Mouse (Mus musculus) testis, adult 2 months (tissue): ENCODE data around the gene Reps1. TPM values are rescaled to one million over a fixed set of nuclear protein-coding genes. Genes with fewer than 3 reads are reported as not detected.

ENCODE experiments used
- H3K27ac ChIP-seq: fragments of 200-500 bp; 2 replicates; pipeline ENCODE4 v1.5.1; 2012; ENCODE audit warnings: low read depth, low read length; ENCODE audit not compliant: control insufficient read depth, insufficient read depth
- H3K27me3 ChIP-seq: fragments of 200-500 bp; 2 replicates; pipeline ENCODE4 v1.6.1; 2012; ENCODE audit warnings: mild to moderate bottlenecking, low read length, moderate library complexity; ENCODE audit not compliant: control insufficient read depth, insufficient read depth
- H3K36me3 ChIP-seq: fragments of 200-500 bp; 2 replicates; pipeline ENCODE4 v1.6.1; 2012; ENCODE audit warnings: mild to moderate bottlenecking, low read length; ENCODE audit not compliant: control insufficient read depth, insufficient read depth
- H3K4me1 ChIP-seq: fragments of 200-500 bp; 2 replicates; pipeline ENCODE4 v1.6.1; 2012; ENCODE audit warnings: low read length; ENCODE audit not compliant: control insufficient read depth, insufficient read depth
- H3K4me3 ChIP-seq: fragments of 200-500 bp; 2 replicates; pipeline ENCODE4 v1.5.1; 2012; ENCODE audit warnings: low read depth, mild to moderate bottlenecking, low read length, moderate library complexity, mixed read lengths; ENCODE audit not compliant: control insufficient read depth
- CTCF ChIP-seq: fragments of 200-500 bp; IDR thresholded peaks from 2 replicates; pipeline ENCODE4 v1.5.1; 2012; ENCODE audit warnings: low read depth, mild to moderate bottlenecking, inconsistent platforms, low read length, moderate library complexity; ENCODE audit not compliant: control insufficient read depth, insufficient read depth, insufficient replicate concordance
- POLR2A ChIP-seq: fragments of 200-500 bp; IDR thresholded peaks from 2 replicates; pipeline ENCODE4 v1.6.1; 2012; ENCODE audit warnings: low read depth, mild to moderate bottlenecking, inconsistent platforms, low read length, moderate library complexity; ENCODE audit not compliant: control insufficient read depth
- polyA plus RNA-seq: library from polyadenylated mRNA; depleted of rRNA; stranded (reverse); fragments of >200 nt; gene quantifications from 2 replicates; pipeline ENCODE4 v1.2.3, GENCODE M21; 2012; rRNA removed

Gene Reps1
- polyA plus RNA-seq, result 52.8 and 58.2 TPM in 2 replicates

- Histone ChIP-seq H3K4me1 (peaks cover 2% of the 10 kb centered on the region; the same call in 1 of the 2 replicates), H3K36me3 (no peaks in the 10 kb centered on the region), H3K4me3 (peak within 1 kb of the TSS; percentile 87), H3K27me3 (no peaks in the 10 kb centered on the region), H3K27ac (peak within 1 kb of the TSS; percentile 76)
- TF ChIP-seq CTCF, result no peak
Observed at GRCm38 (mm10) chr10:18055696-18056390, at the start of gene Reps1. Gene Reps1, plus strand, starts transcription at chr10:18055861.

- H3K4me3 ChIP-seq, result no peak overlapping the region
- no peaks in the 10 kb centered on the region for H3K4me1 ChIP-seq
- no peak overlapping the region for H3K27ac ChIP-seq
- no peaks in the 10 kb centered on the region for H3K36me3 ChIP-seq
- no peaks in the 10 kb centered on the region for H3K27me3 ChIP-seq
- TF ChIP-seq CTCF, result no peak
- no peak for TF ChIP-seq POLR2A
Observed at GRCm38 (mm10) chr10:18006756-18007155, 48.9 kb upstream of the Reps1 start.

GRCm38 (mm10) chr10:18007243-18007642 lies 48.4 kb upstream of the Reps1 start:
- no peak for TF ChIP-seq CTCF
- TF ChIP-seq POLR2A, result no peak
- Histone ChIP-seq H3K4me1 (no peaks in the 10 kb centered on the region), H3K4me3 (no peak overlapping the region), H3K27me3 (no peaks in the 10 kb centered on the region), H3K36me3 (no peaks in the 10 kb centered on the region), H3K27ac (no peak overlapping the region)

GRCm38 (mm10) chr10:18008118-18008517 lies 47.5 kb upstream of the Reps1 start:
- no peaks in the 10 kb centered on the region for H3K27me3 ChIP-seq
- TF ChIP-seq POLR2A, result no peak
- TF ChIP-seq CTCF, result no peak
- H3K4me1 ChIP-seq, result no peaks in the 10 kb centered on the region
- no peak overlapping the region for H3K4me3 ChIP-seq
- no peak overlapping the region for H3K27ac ChIP-seq
- no peaks in the 10 kb centered on the region for H3K36me3 ChIP-seq

DNA sequence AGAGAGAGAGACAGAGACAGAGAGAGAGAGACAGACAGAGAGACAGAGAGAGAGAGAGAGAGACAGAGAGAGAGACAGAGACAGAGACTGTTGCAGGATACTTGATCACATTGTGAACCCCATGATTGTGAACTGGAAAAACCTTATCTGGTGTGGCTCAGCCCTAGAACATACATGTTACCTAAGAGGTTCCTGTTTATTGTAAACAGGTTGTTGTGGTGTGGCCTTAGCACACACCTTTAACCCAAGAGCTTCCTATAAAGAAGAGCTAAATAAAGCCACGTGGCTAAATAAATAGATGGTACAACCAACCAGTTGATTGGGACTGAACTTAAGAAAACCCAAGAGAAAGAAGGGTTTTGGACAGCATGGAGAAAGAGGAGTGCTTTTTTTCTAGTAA lies 45.9 kb upstream of the Reps1 start:
- no peaks in the 10 kb centered on the region for H3K36me3 ChIP-seq

DNA sequence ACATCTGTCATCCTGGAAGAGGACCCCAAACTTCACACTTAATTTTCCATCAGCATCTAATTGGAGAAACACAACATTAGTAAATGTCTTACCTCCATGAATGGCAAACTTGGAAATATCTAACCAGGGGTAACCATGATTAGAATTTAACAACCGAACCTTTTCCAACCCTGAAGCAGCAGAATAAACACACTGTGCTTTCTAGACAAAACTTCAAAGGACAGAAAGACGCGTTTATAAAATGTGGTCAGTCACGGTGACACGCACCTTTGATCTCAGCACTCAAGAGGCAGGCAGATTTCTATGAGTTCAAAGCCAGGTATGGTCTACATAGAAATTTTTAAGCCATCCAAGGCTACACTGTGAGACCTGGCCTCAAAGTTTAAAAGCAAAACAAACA lies 43.9 kb upstream of the Reps1 start:
- TF ChIP-seq CTCF, result no peak
- Histone ChIP-seq H3K27ac (no peak overlapping the region), H3K4me3 (no peak overlapping the region), H3K36me3 (no peaks in the 10 kb centered on the region), H3K4me1 (no peaks in the 10 kb centered on the region), H3K27me3 (no peaks in the 10 kb centered on the region)

More for the DNA sequence above, 45.9 kb upstream of the Reps1 start:
- H3K4me3 ChIP-seq, result no peak overlapping the region
- no peak for TF ChIP-seq CTCF
- TF ChIP-seq POLR2A, result no peak
- H3K27me3 ChIP-seq, result no peaks in the 10 kb centered on the region
- H3K27ac ChIP-seq, result no peak overlapping the region
- H3K4me1 ChIP-seq, result no peaks in the 10 kb centered on the region

DNA sequence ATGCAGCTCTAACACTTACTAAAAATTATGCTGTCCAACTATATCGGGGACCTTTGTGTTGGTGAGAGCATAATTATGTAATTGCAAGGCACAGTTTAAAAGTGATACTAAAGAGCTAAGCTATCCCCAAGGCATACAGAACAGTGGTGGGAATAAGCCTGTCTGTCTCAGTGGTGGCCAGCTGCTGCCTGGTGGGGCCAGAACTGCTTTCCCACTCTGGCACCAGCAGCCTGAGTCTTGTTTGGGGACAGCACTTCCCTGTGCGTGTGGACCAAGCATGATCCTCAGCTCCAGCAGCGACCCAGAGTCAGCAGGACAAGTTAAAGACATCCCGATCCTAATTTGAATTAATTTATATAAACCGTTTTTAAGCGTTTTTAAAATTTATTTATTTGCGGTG lies 35.2 kb upstream of the Reps1 start:
- Histone ChIP-seq H3K4me3 (no peak overlapping the region), H3K27me3 (no peaks in the 10 kb centered on the region), H3K4me1 (peaks cover 2% of the 10 kb centered on the region), H3K36me3 (no peaks in the 10 kb centered on the region), H3K27ac (no peak overlapping the region)
- TF ChIP-seq POLR2A (no peak), CTCF (no peak)
